Mouse (Mus musculus): Measurements from ENCODE around the gene Ccl6.

DNA sequence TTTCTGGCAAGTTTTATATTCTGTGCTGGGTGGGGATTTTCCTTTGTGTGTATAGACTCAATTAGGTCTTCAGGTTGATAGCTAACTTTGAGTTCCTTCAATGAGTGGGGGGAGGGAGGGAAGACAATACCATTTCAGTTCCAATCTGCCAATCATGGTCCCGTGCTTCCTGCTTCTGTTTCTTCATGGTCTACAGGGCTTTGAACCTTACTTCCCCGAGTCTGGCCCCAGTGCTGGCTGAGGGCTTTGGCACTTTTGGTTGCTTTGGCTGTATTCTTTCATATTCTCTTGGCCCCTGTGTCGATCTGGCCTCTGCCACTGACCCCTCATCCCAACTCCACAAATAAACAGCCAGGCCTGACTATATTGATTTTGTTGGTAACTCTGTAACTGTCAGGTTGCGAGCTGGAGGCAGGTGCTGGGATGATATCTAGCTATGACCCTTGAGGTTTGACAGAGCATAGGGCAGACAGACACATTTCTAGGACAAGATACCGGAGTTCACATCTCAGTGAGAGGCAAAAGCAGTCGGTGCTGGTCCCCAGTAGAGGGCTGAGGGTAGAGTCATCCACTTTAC, 30.5 kb downstream of the Ccl6 start:
- TF ChIP-seq CTCF (IDR thresholded peaks at IDR 0.05; ENCODE audit: control insufficient read depth, insufficient read depth, insufficient replicate concordance, low read depth, low read length): no peak
- TF ChIP-seq POLR2A (IDR thresholded peaks at IDR 0.05; ENCODE audit: control insufficient read depth, low read depth, low read length): no peak

Data from testis, adult 2 months (tissue).